Mouse (Mus musculus): Measurements from ENCODE around the gene Gm10295.

GRCm38 (mm10) chr7:71348922-71349321 lies 2.4 kb downstream of the Gm10295 start:
- TF ChIP-seq POLR2A (IDR thresholded peaks at IDR 0.05; ENCODE audit: low read depth, low read length) (no peak), CTCF (conservative IDR thresholded peaks at IDR 0.05; ENCODE audit: insufficient read depth, insufficient read length, low read depth, low read length) (no peak)

All from kidney, adult 2 months (tissue).